Mouse (Mus musculus) lung, adult 18-20 months (tissue): ENCODE data around the gene Snn.

Source experiments
- DNase-seq, 2 experiments: peaks; one replicate each; pipeline ENCODE4 v3.0.0; 2022; ENCODE audit warnings: mixed read lengths in 2 of 2

Gene Snn

GRCm38 (mm10) chr16:11086856-11087588 is 26.3 kb downstream of the Snn start:
- DNase-seq = no peak

GRCm38 (mm10) chr16:11090836-11091570 is 30.3 kb downstream of the Snn start:
- DNase-seq = no peak

GRCm38 (mm10) chr16:11092061-11092460 is 31.3 kb downstream of the Snn start:
- no peak for DNase-seq

GRCm38 (mm10) chr16:11092523-11092922 is 31.8 kb downstream of the Snn start:
- no peak for DNase-seq

GRCm38 (mm10) chr16:11093717-11094386 is 33.1 kb downstream of the Snn start:
- no peak for DNase-seq

GRCm38 (mm10) chr16:11097301-11097700 is 36.6 kb downstream of the Snn start:
- DNase-seq = no peak

- DNase-seq = no peak
Measured at GRCm38 (mm10) chr16:11104905-11105304, 44.2 kb downstream of the Snn start.

GRCm38 (mm10) chr16:11109198-11109740 is 48.5 kb downstream of the Snn start:
- DNase-seq = no peak

- DNase-seq = no peak
Measured at GRCm38 (mm10) chr16:11122625-11123024, 61.9 kb downstream of the Snn start.

- DNase-seq = peak in 1 of 2 experiments; percentile 24
Measured at GRCm38 (mm10) chr16:11124110-11124509, 63.4 kb downstream of the Snn start.
